Mouse (Mus musculus): ENCODE measurements around the gene Pdcd2.

DNA sequence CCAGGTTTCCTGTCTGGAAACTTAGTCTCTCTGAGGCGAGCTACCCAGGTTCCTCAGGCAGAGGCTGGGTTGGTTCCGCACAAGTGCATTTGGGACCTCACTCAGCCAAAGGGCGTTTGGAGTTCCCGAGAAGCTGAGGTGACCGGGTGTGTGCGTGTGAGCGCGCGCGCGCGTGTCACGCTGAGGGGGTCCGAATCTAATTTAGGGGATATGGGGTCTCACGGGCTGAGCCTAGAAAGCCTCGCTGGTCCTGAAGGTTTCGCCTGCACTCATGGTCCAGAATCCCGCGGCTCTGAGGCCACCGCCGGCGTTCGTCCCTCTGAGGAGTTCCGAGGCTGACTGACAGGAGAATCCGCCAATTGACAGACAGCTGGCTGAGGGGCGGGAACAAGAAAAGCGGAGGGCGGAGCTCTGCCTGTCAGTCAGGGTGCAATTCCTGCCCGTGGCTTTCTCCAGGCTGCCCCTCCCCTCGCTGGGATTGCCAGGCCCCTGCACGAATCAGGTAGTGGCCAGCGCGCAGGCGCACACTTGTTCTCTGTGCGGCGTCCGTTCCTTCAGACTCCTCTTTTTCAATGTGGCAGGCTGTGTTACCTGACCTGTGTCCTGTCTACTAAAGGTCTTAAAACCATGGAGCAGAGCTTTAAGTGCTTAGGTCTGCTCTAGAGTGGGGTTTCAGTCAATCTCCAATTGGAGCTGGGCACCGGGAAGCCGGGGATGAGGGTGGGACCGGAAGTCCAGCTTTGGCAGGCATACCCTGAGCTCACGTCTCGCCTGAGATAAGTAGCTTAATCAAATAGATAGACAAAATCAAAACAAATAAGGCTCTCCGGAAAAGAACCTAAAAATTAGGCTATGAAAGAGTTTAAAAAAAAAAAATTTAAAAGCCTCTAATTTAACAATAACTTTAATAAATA is 37.2 kb upstream of the Pdcd2 start, which contains the start of gene Prdm9:
- TF ChIP-seq CTCF (IDR thresholded peaks at IDR 0.05; ENCODE audit: control insufficient read depth, insufficient read depth, insufficient replicate concordance, low read depth, low read length) (no peak), POLR2A (IDR thresholded peaks at IDR 0.05; ENCODE audit: control insufficient read depth, low read depth, low read length) (peak; percentile 76; the same call in 1 of the 2 replicates)
